Mouse (Mus musculus) heart, embryonic 11.5 days (tissue): ENCODE measurements around the gene Olfr301. TPM values are rescaled to one million over a fixed set of nuclear protein-coding genes. Genes with fewer than 3 reads are reported as not detected.

ENCODE experiments used
- ATAC-seq: fragments of 200-750 bp; cut with Nextera tagmentation; replicated peaks from 2 replicates; pipeline ENCODE4 v1.8.0; 2017; ENCODE audit warnings: moderate library complexity; ENCODE audit not compliant: insufficient number of reproducible peaks, low FRiP score, low TSS enrichment
- H3K27ac ChIP-seq: fragments of 300-500 bp; sonication (generic); 2 replicates; pipeline ENCODE4 v1.5.1; 2014; ENCODE audit warnings: mild to moderate bottlenecking, low read depth, low read length
- H3K27me3 ChIP-seq: fragments of 300-500 bp; sonication (generic); 2 replicates; pipeline ENCODE4 v1.6.1; 2014; ENCODE audit warnings: mild to moderate bottlenecking, low read length, mixed read lengths; ENCODE audit not compliant: control insufficient read depth, insufficient read depth
- H3K36me3 ChIP-seq: fragments of 300-500 bp; sonication (generic); 2 replicates; pipeline ENCODE4 v1.6.1; 2014; ENCODE audit warnings: mild to moderate bottlenecking, low read length, moderate library complexity, mixed read lengths; ENCODE audit not compliant: control insufficient read depth, insufficient read depth
- H3K4me1 ChIP-seq: fragments of 300-500 bp; sonication (generic); 2 replicates; pipeline ENCODE4 v1.6.1; 2014; ENCODE audit warnings: low read length; ENCODE audit not compliant: control insufficient read depth, insufficient read depth
- H3K4me2 ChIP-seq: fragments of 300-500 bp; sonication (generic); 2 replicates; pipeline ENCODE4 v1.6.1; 2014; ENCODE audit warnings: mild to moderate bottlenecking, moderate library complexity
- H3K4me3 ChIP-seq: fragments of 300-500 bp; sonication (generic); 2 replicates; pipeline ENCODE4 v1.5.1; 2014; ENCODE audit warnings: low read depth, low read length
- H3K9ac ChIP-seq: fragments of 300-500 bp; sonication (generic); 2 replicates; pipeline ENCODE4 v1.6.1; 2014; ENCODE audit warnings: mild to moderate bottlenecking, low read depth, low read length, moderate library complexity
- H3K9me3 ChIP-seq: fragments of 300-500 bp; sonication (generic); replicated peaks from 2 replicates; pipeline ENCODE4 v1.6.1; 2016; ENCODE audit warnings: low read length; ENCODE audit not compliant: control insufficient read depth
- WGBS: fragments of 180-500 bp; shearing (Covaris S2); extraction: QIAGEN DNeasy Blood & Tissue Kit; methylation state at CpG from one replicate; pipeline ENCODE4 v1.1.7; 2014; ENCODE audit not compliant: insufficient replicate concordance; 5-methylcytosine and 5-hydroxymethylcytosine counted together
- polyA plus RNA-seq: library from polyadenylated mRNA; unstranded; fragments of >200 nt; fragmentation: Nextera tagmentation; extraction: Ambion mirVana; gene quantifications from 2 replicates; pipeline ENCODE4 v1.2.1, GENCODE M21; 2014

Gene Olfr301
- polyA plus RNA-seq: not detected in 2 replicates

- no peak for ATAC-seq
- 77% methylated on average over 2 of the region's 2 CpGs for WGBS
- H3K4me1 ChIP-seq: no peaks in the 10 kb centered on the region
- no peak within 1 kb of the TSS for H3K4me2 ChIP-seq
- no peak within 1 kb of the TSS for H3K27ac ChIP-seq
- no peak within 1 kb of the TSS for H3K9ac ChIP-seq
- no peak within 1 kb of the TSS for H3K4me3 ChIP-seq
- H3K9me3 ChIP-seq: no peaks in the 10 kb centered on the region
- H3K27me3 ChIP-seq: no peaks in the 10 kb centered on the region
- no peaks in the 10 kb centered on the region for H3K36me3 ChIP-seq
Observed at GRCm38 (mm10) chr7:86403546-86403945, at the start of gene Olfr301. TSS of gene Olfr301 (plus strand) at chr7:86403846.

DNA sequence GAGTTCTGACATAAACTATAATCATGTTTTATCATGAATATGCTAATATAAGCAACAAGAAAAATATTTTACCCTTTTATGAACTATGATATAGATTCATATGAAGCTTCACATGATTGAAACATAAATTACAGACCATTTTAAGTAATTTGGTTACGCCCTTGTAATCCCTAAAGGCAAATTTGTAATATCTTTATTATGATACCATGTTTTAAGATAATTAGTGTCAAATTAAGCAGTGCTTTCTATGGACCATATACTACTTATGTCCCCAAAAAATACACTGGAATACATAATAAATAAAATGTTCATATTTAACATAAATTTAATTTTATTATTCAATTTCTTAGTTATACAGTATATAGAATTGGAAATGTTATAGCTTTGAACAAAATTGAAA is 36.8 kb upstream of the Olfr301 start, which contains the start of gene Olfr305:
Gene Olfr305, minus strand, starts transcription at position 101 of the 400 bp plus-strand sequence.
- H3K9me3 ChIP-seq: no peaks in the 10 kb centered on the region
- no peak within 1 kb of the TSS for H3K4me3 ChIP-seq
- H3K36me3 ChIP-seq: no peaks in the 10 kb centered on the region
- H3K27ac ChIP-seq: no peak within 1 kb of the TSS
- H3K4me1 ChIP-seq: no peaks in the 10 kb centered on the region
- WGBS: 71% methylated on average over 1 of the region's 1 CpGs
- H3K9ac ChIP-seq: no peak within 1 kb of the TSS
- no peak for ATAC-seq
- no peaks in the 10 kb centered on the region for H3K27me3 ChIP-seq
- no peak within 1 kb of the TSS for H3K4me2 ChIP-seq

GRCm38 (mm10) chr7:86385769-86386168 is 17.9 kb upstream of the Olfr301 start:
- no peak overlapping the region for H3K4me3 ChIP-seq
- no peak for ATAC-seq
- no peaks in the 10 kb centered on the region for H3K4me1 ChIP-seq
- no peaks in the 10 kb centered on the region for H3K9me3 ChIP-seq
- no peaks in the 10 kb centered on the region for H3K27me3 ChIP-seq
- H3K27ac ChIP-seq: no peak overlapping the region
- WGBS: 76% methylated on average over 3 of the region's 3 CpGs
- H3K4me2 ChIP-seq: no peak overlapping the region
- H3K36me3 ChIP-seq: no peaks in the 10 kb centered on the region
- no peak overlapping the region for H3K9ac ChIP-seq

DNA sequence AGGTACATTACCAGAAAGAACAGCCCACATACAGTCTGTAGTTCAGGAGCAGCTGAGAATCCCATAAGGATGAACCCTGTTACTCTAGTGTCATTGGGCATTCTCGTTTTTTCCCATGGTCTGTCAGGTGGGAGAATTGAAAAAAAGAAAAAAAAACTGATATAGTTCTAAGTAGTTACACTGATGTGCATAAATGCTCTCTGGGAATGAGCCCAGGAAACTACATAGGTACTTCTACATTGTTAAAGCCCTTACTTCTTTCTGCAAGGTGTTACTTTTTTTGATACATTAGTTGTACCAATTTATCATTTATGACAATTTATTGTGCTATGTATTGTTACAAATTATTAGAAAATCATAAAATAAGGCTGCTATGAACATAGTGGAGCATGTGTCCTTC is 17.1 kb upstream of the Olfr301 start, which contains the start of gene Olfr304:
Gene Olfr304, minus strand, starts transcription at position 101 of the 400 bp plus-strand sequence.
- H3K4me1 ChIP-seq: no peaks in the 10 kb centered on the region
- H3K9ac ChIP-seq: no peak within 1 kb of the TSS
- no peaks in the 10 kb centered on the region for H3K36me3 ChIP-seq
- H3K4me3 ChIP-seq: no peak within 1 kb of the TSS
- H3K9me3 ChIP-seq: no peaks in the 10 kb centered on the region
- no peak within 1 kb of the TSS for H3K4me2 ChIP-seq
- H3K27me3 ChIP-seq: no peaks in the 10 kb centered on the region
- ATAC-seq: no peak
- 44% methylated on average over 1 of the region's 1 CpGs for WGBS
- H3K27ac ChIP-seq: no peak within 1 kb of the TSS

GRCm38 (mm10) chr7:86397689-86398088 is 6.0 kb upstream of the Olfr301 start, which contains the start of gene Olfr303:
TSS of gene Olfr303 (minus strand) at chr7:86397789.
- ATAC-seq: no peak
- H3K4me2 ChIP-seq: no peak within 1 kb of the TSS
- H3K4me3 ChIP-seq: no peak within 1 kb of the TSS
- H3K4me1 ChIP-seq: no peaks in the 10 kb centered on the region
- no peaks in the 10 kb centered on the region for H3K27me3 ChIP-seq
- H3K9ac ChIP-seq: no peak within 1 kb of the TSS
- no peak within 1 kb of the TSS for H3K27ac ChIP-seq
- H3K36me3 ChIP-seq: no peaks in the 10 kb centered on the region
- H3K9me3 ChIP-seq: no peaks in the 10 kb centered on the region

- whole genome bisulfite sequencing: 78% methylated on average over 1 of the region's 1 CpGs
- ATAC-seq: no peak
- no peaks in the 10 kb centered on the region for H3K4me1 ChIP-seq
Observed at GRCm38 (mm10) chr7:86459621-86460020, 56.0 kb downstream of the Olfr301 start, which contains the start of gene Olfr299. TSS of gene Olfr299 (plus strand) at chr7:86459921.

More at GRCm38 (mm10) chr7:86459621-86460020, 56.0 kb downstream of the Olfr301 start, which contains the start of gene Olfr299:
- no peaks in the 10 kb centered on the region for H3K9me3 ChIP-seq
- H3K36me3 ChIP-seq: no peaks in the 10 kb centered on the region
- H3K4me3 ChIP-seq: no peak within 1 kb of the TSS
- H3K4me2 ChIP-seq: no peak within 1 kb of the TSS
- H3K9ac ChIP-seq: no peak within 1 kb of the TSS
- H3K27ac ChIP-seq: no peak within 1 kb of the TSS
- H3K27me3 ChIP-seq: no peaks in the 10 kb centered on the region

Other genes starting within 250 kb of the Olfr301 start
- not detected in 2 replicates for gene Vmn2r75, start 232.1 kb upstream of the Olfr301 start, polyA plus RNA-seq
- not detected in 2 replicates for gene Vmn2r76, start 157.5 kb upstream of the Olfr301 start, polyA plus RNA-seq
- gene Olfr310, start 126.7 kb upstream of the Olfr301 start, polyA plus RNA-seq: not detected in 2 replicates
- gene Olfr309, start 90.1 kb upstream of the Olfr301 start, polyA plus RNA-seq: not detected in 2 replicates
- not detected in 2 replicates for gene Olfr308, start 78.2 kb upstream of the Olfr301 start, polyA plus RNA-seq
- gene Olfr307, start 66.3 kb upstream of the Olfr301 start, polyA plus RNA-seq: not detected in 2 replicates
- gene Olfr305, start 36.9 kb upstream of the Olfr301 start, polyA plus RNA-seq: not detected in 2 replicates
- not detected in 2 replicates for gene Olfr304, start 17.2 kb upstream of the Olfr301 start, polyA plus RNA-seq
- gene Olfr303, start 6.1 kb upstream of the Olfr301 start, polyA plus RNA-seq: not detected in 2 replicates
- gene Olfr299, start 56.1 kb downstream of the Olfr301 start, polyA plus RNA-seq: not detected in 2 replicates
- not detected in 2 replicates for gene Olfr298, start 88.6 kb downstream of the Olfr301 start, polyA plus RNA-seq
- not detected in 2 replicates for gene Olfr297, start 116.1 kb downstream of the Olfr301 start, polyA plus RNA-seq
- not detected in 2 replicates for gene Olfr295, start 180.0 kb downstream of the Olfr301 start, polyA plus RNA-seq
- gene Olfr294, start 212.8 kb downstream of the Olfr301 start, polyA plus RNA-seq: not detected in 2 replicates
- gene Olfr293, start 245.2 kb downstream of the Olfr301 start, polyA plus RNA-seq: not detected in 2 replicates